Mouse (Mus musculus): ENCODE results near the gene Asprv1. TPM values are rescaled to one million over a fixed set of nuclear protein-coding genes. Genes with fewer than 3 reads are reported as not detected.

The Asprv1 gene
- total RNA-seq, 4 experiments from 2014 or later, result 0.80 to 2.1 (median 1.8) TPM

DNA sequence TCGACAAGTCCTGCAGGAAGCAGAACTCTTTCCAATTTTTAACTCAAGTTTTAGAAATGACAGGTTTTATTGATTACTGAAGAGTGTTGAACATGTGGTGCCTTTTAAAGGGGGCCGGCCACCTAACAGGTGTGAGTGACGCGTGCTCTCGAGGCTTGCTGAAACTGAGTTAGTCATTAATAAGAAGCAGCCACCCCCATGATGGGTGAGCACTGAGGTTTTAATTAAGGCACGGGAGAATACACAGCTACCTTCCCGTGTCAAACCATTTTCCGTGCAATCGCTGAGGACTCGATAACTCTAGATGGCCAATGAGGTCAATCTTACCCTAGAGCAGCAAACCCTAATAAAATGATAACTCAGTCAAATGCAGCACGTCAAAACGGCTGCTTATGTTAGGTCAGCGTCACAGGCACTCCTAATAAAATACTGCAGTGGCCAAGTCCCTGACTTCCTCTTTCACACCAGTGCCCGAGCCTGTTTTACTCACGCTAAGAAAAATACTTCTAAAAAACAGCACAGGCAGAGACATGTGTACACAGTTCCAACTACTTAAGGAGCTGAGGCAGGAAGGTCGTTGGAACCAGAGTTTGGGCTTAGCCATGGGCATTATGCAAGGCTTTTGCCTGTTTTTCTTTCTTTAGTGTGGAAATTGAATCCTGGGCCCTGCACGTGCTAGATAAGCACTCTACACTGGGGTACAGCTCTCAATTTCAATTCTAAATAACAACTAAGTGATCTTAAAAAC lies 37.8 kb downstream of the Asprv1 start:
- DNase-seq (ENCODE audit: low spot score in 2 of 2), result no peak

- no peak for DNase-seq (ENCODE audit: low spot score in 2 of 2)
These were observed 39.1 kb downstream of the Asprv1 start for GRCm38 (mm10) chr6:86667061-86667460.

DNA sequence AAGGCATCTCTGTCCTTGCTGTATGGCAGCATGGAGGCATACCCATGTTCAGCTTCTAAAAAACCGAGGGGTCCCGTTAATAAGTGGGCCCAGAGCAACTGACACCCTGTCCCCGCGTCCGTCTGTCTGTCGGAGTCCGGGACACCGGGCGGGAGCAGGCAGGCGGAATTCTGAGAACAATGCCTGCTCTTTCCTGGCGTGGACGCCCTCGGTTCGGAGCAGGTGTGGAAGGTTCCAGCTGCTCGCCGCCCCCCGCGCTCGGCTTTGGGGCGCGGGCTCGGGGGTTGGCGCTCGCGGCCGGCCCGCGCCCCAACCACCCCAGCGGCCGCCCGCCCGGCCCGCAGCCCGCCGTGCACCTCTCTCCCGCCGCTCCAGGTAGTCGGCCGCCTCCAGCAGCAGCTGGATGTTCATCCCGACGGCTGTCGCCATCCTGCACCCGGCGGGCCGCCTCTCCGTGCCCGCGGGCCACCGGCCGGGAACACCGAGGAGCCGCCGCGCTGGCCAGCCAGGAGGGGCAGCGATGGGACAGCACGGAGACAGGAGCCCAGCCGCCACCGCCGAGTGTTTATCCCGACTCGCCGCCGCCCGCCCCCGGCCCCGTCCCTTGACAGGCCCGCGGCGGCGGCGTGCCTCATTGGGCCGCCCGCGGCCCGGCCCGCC lies 40.7 kb downstream of the Asprv1 start, which contains the start of gene Mxd1:
Gene Mxd1 (minus strand): TSS at position 582 of the 660 bp plus-strand sequence.
- no peak for DNase-seq (ENCODE audit: low spot score in 2 of 2)

GRCm38 (mm10) chr6:86669240-86669727 lies 41.3 kb downstream of the Asprv1 start:
- peak; percentile 100 for DNase-seq (ENCODE audit: low spot score in 2 of 2)

DNA sequence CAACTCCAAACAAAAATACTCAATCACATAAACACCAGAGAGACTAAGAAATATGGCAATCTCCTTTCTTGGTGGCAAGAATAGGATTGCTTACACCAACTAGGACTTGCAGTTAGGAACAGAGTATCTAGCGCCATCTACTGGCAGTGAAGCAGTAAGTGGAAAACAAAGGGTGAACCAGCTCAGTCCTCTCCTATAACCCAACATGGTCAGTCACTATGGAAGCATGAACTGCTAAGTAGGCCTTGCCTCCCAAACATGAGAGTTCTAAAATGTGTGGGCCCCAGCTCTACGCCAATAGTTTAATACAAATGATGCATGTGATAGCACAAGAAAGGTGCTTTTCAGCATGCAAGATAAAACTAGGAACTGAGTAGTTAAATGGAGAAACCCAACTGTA lies 42.9 kb downstream of the Asprv1 start:
- DNase-seq (ENCODE audit: low spot score in 2 of 2), result peak; percentile 49 to 61

- no peak for DNase-seq (ENCODE audit: low spot score in 2 of 2)
These were observed 50.4 kb downstream of the Asprv1 start for GRCm38 (mm10) chr6:86678341-86678740.

Other genes starting within 250 kb of the Asprv1 start
- 100 to 1,000 TPM; 115 to 135 (median 124) TPM for gene Pcyox1, start 231.0 kb upstream of the Asprv1 start, total RNA-seq (2022)
- 100 to 1,000 TPM; 105 to 159 (median 144) TPM for gene Tia1, start 223.9 kb upstream of the Asprv1 start, total RNA-seq (2022)
- 1 to 10 TPM in 2 of 4 experiments, not detected in 2; 1.1 to 1.9 TPM for gene Gm44790, start 201.5 kb upstream of the Asprv1 start, total RNA-seq (2022)
- gene C87436, start 189.8 kb upstream of the Asprv1 start, total RNA-seq (2022), result 10 to 100 TPM; 18.4 to 24.0 (median 19.7) TPM
- gene Pcbp1, start 101.8 kb upstream of the Asprv1 start, total RNA-seq (2022), result 100 to 1,000 TPM; 172 to 184 (median 178) TPM
- gene Mxd1, start 41.0 kb downstream of the Asprv1 start, total RNA-seq (2022), result 10 to 100 TPM; 18.2 to 20.7 (median 19.2) TPM
- gene Snrnp27, start 56.4 kb downstream of the Asprv1 start, total RNA-seq (2022), result 10 to 100 TPM; 49.8 to 62.4 (median 55.5) TPM
- gene Gmcl1, start 105.2 kb downstream of the Asprv1 start, total RNA-seq (2022), result 10 to 100 TPM; 30.3 to 35.5 (median 31.5) TPM
- gene Anxa4, start 165.4 kb downstream of the Asprv1 start, total RNA-seq (2022), result 10 to 100 TPM in 1 of 4 experiments, 1 to 10 TPM in 3; 6.2 to 19.2 (median 8.1) TPM
- 100 to 1,000 TPM; 392 to 484 (median 448) TPM for gene Aak1, start 221.4 kb downstream of the Asprv1 start, total RNA-seq (2022)